Mouse (Mus musculus): ENCODE measurements around the gene 4921530L21Rik.

4921530L21Rik gene

DNA sequence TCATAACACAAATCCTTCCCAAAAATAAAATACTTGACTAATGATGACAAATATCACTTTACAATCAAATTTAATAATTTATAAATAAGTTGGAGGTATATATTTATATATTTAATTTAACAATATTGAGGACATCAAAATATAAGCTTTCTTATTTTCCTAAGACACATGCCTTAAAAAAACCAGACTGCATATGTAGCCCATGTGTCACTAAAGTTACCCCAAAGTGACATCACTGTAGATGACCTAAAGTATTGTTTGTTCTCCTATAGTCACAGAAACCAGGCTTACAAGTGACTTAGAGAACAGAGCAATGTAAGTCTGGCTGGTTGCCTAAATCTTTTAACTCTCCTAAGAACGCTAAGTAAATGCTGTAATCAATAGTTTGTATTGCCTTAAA lies at the start of gene 4921530L21Rik:
TSS of gene 4921530L21Rik (plus strand) at position 301 of the 400 bp plus-strand sequence.
- no peak for DNase-seq (ENCODE audit: low read depth, low spot score)

GRCm38 (mm10) chr14:95833866-95834265 lies 47.2 kb upstream of the 4921530L21Rik start:
- no peak for DNase-seq (ENCODE audit: low read depth, low spot score)

DNA sequence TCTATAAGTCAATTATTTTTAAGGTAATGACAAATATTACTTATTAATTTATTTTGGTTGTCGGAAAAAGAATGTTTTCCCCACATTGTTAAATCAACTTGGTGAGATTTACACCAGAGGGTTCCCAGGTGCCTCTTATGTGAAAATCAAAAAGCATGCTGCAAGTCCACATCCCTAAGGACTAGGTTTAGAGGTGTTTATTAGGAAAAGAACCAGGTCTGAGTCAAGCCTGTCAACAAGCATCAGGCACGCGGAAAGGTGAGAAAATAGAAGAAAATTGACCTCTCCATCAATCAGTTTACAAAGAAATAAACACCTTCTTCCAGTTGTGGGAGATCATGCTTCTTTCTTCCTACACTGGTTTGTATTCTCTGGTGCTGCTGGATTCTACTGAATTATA lies 18.1 kb upstream of the 4921530L21Rik start:
- no peak for DNase-seq (ENCODE audit: low read depth, low spot score)

DNA sequence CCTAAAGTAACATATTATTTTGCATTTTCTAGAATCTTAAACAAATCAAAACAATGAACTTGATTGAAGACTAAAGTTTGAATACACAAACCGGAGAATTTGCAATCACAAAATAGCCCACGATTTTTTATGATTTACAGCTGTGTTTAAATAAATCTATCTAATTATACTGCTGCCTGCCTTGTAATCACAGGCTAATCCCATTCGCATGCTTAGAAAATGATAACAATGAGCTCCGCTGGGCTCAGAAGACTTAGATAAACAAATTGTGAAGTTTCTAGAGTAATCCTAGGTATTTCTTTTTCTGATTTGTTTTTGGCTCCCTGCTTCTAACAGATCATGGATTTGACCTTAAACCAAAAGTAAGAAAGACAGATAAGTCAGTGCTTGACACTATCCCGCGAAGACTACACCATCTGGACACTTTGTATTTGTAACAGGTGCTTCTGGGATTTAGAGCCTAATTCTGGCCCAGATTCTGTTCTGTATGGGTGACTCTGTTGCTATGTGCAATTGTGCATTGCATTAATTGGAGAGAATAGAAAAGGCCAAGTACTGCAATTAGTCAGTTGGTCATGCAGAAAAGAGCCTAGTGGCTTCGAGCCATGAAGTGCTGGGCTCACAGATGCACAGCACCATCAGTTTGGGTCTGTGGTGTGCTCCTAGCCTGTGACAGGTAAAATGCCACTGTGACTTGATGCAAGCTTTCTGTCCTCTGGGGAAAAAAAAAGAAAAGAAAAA lies 15.2 kb upstream of the 4921530L21Rik start:
- no peak for DNase-seq (ENCODE audit: low read depth, low spot score)

- DNase-seq (ENCODE audit: low read depth, low spot score): no peak
Observed at GRCm38 (mm10) chr14:95872020-95872419, 9.0 kb upstream of the 4921530L21Rik start.

DNA sequence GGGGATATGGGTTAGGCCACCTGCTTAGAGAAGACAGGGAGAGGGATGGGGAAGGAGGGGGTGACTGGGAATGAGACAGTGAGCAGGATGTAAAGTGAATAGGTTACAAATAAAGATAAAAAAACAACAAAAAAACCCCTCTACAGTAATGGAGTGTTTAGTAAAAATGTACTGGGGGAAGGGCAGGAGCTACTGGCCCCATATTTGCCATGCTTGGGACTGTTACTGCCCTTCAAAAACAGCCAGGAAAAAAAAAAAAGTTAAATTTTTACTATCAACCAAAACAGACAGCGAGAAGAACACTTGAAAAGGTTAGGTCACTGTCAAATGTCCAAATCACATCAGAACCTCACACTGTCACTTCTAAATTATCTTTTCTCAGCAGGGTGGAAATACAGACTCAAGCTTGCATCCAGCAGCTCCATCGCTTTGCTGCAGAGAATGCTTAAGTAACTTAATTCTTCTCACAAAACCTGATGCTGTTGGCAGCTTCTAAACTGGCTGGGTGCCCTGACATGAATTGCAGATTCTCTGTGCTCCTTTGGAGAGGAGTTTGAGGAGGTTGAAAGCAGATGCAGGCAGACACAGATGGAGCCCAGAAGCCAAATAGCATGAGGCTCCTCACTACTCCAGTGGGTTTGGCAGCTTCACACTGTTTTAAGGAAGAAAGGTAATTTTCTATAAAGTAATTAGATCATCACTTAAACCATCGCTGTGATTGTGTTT lies 4.1 kb upstream of the 4921530L21Rik start:
- no peak for DNase-seq (ENCODE audit: low read depth, low spot score)

DNA sequence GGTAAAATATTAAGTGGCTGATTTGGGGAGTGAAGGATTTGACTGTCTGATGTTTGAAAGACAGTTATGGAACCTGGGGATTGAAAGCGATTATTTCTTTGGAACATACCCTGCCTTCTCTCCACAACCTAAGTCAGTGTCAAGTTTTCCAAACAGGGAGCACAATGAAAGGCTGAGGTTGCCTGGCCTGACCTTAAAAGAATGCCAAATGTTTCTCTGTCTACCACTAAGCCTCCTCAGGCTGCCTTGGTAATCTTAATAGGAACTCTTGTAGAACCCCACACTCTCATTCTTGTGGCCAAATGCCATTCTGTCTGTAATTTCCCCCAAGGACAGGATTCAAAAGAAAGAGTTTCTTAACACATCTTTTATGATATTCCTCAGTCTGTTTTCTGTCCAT lies 3.5 kb upstream of the 4921530L21Rik start:
- no peak for DNase-seq (ENCODE audit: low read depth, low spot score)

- DNase-seq (ENCODE audit: low read depth, low spot score): no peak
Observed at GRCm38 (mm10) chr14:95899458-95899857, 18.4 kb downstream of the 4921530L21Rik start.

DNA sequence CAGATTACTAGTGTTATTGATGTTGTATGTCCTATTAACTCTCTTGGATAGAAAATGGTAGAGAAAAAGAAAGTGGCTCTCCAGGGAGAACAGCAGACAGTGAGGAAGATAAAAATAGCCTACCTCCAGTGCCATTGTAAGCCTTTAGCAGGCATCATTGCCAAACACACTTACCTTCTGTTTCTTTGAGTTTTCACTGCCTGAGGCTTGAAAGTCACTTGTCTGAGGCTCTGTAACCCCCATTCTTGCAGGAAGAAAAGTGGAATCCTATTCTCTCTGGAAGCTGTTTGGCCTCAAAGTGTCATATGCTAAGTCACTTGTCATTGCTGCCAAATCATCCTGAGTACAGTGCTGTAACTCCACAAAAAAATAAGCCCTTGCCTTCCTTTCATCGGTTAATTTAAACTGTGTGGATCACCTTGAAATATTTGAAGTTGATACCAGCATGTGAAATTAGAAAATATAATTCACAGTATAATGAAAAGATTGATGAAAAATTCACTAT lies 23.6 kb downstream of the 4921530L21Rik start:
- DNase-seq (ENCODE audit: low read depth, low spot score): no peak

- no peak for DNase-seq (ENCODE audit: low read depth, low spot score)
Observed at GRCm38 (mm10) chr14:95913293-95913692, 32.2 kb downstream of the 4921530L21Rik start.

DNA sequence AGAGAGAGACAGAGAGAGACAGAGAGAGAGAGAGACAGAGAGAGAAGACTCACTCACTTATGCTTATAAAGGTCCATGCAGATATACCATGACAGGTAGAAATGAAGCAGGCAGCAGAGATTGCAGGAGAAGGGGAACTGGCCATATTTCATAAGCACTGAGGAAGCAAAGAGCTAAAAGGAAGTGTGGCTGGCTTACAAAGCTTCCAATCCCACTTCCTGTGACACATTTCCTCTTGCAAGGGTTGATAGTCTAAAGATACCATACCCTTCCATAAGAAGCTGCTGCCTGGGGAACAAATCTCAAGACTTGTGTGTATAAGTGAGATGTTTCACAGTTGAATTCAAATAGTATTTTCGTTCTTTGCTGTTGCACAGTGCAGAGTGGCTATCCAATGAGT lies 45.7 kb downstream of the 4921530L21Rik start:
- no peak for DNase-seq (ENCODE audit: low read depth, low spot score)

- DNase-seq (ENCODE audit: low read depth, low spot score): no peak
Observed at GRCm38 (mm10) chr14:95927810-95928785, 47.0 kb downstream of the 4921530L21Rik start.

Data from c-Kit-negative CD71-positive TER-119-positive erythroid progenitor cells, embryonic 14.5 days (primary cell).